Mouse (Mus musculus): ENCODE measurements around the gene Lrp5. TPM values are rescaled to one million over a fixed set of nuclear protein-coding genes. Genes with fewer than 3 reads are reported as not detected.

The Lrp5 gene
- polyA plus RNA-seq, 1 experiment, result 0.41 TPM

DNA sequence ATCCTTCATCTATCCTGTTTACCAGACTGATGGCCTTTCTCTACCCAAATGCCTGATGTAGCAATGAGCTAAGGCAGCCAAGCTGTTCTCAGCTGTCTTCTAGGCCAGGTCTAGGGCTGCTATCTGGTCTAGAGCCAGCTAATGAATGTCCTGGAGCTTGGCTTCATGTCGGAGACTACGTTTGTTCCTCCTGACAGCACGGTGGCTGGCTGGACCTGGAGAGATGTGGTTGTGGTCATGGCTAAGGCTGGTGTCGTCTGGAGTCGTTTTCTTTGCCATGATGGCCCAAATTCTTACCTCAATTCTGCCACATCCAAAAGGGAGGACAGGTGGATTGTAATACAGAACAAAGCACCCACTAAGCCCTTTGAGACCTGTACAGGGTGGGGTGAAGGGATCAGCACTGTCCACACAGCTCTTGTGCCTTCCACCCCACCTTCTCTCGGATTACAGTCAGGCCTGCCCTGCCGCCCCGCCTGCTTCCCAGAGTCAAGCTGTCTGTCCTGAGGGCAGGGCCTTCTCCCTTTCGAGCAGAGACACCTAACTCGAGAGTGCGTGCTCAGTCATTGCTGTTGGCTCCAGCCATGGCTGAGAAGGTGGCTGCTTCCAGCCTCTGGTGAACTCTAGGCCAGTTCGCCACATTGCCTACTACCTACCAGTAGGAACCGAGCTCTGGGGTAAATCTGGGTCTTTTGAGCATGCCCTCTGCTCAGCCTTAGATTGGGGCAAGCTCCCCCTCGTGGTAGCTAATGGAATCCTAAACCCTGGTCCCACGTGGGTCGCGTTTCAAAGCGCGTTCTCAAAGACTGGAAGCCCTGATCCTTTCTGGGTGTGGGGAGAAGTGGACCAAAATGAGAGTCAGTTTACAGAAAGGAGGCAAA, 32.4 kb upstream of the Lrp5 start:
- Histone ChIP-seq H3K9me3 (ENCODE audit: control insufficient read depth, low read length) (peaks cover 3% of the 10 kb centered on the region; the same call in 1 of the 2 replicates), H3K4me1 (ENCODE audit: control insufficient read depth) (peaks cover 15% of the 10 kb centered on the region), H3K36me3 (ENCODE audit: control insufficient read depth) (peaks cover 46% of the 10 kb centered on the region), H3K4me3 (replicated peaks) (peak overlapping the region; percentile 60), H3K27me3 (ENCODE audit: control insufficient read depth) (no peaks in the 10 kb centered on the region)
- TF ChIP-seq TAL1 (IDR thresholded peaks at IDR 0.05; ENCODE audit: low read length) (no peak), GATA1 (IDR thresholded peaks at IDR 0.05; ENCODE audit: low read length) (no peak)

- peaks cover 66% of the 10 kb centered on the region for H3K36me3 ChIP-seq (ENCODE audit: control insufficient read depth)
- peaks cover 29% of the 10 kb centered on the region for H3K4me1 ChIP-seq (ENCODE audit: control insufficient read depth)
- TF ChIP-seq GATA1 (IDR thresholded peaks at IDR 0.05; ENCODE audit: low read length), result no peak
- no peak for TF ChIP-seq TAL1 (IDR thresholded peaks at IDR 0.05; ENCODE audit: low read length)
- no peak overlapping the region for H3K4me3 ChIP-seq (replicated peaks)
- no peaks in the 10 kb centered on the region for H3K27me3 ChIP-seq (ENCODE audit: control insufficient read depth)
- H3K9me3 ChIP-seq (ENCODE audit: control insufficient read depth, low read length), result no peaks in the 10 kb centered on the region
These were observed 28.0 kb upstream of the Lrp5 start for GRCm38 (mm10) chr19:3714381-3714780.

DNA sequence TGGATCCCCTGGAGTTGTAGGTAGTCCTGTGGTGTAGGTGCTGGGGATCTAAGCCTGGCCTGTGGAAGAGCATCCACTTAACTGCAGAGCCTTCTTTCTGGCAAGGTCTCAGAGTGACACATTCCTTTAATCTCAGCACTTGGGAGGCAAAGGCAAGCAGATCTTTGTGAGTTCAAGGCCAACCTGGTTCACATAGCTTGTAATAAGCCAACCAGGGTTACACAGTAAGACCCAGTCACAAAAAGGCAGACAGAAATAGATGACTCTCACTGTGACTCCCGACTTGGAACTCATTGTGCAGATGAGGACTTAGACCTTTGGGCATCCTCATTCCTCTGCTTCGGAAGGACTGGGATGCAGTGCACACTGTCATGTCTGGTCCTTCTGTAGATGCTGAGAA, 24.1 kb upstream of the Lrp5 start:
- H3K27me3 ChIP-seq (ENCODE audit: control insufficient read depth), result no peaks in the 10 kb centered on the region
- H3K36me3 ChIP-seq (ENCODE audit: control insufficient read depth), result peaks cover 37% of the 10 kb centered on the region
- H3K9me3 ChIP-seq (ENCODE audit: control insufficient read depth, low read length), result no peaks in the 10 kb centered on the region
- peaks cover 45% of the 10 kb centered on the region for H3K4me1 ChIP-seq (ENCODE audit: control insufficient read depth)
- TF ChIP-seq TAL1 (IDR thresholded peaks at IDR 0.05; ENCODE audit: low read length), result no peak
- no peak for TF ChIP-seq GATA1 (IDR thresholded peaks at IDR 0.05; ENCODE audit: low read length)
- H3K4me3 ChIP-seq (replicated peaks), result no peak overlapping the region

DNA sequence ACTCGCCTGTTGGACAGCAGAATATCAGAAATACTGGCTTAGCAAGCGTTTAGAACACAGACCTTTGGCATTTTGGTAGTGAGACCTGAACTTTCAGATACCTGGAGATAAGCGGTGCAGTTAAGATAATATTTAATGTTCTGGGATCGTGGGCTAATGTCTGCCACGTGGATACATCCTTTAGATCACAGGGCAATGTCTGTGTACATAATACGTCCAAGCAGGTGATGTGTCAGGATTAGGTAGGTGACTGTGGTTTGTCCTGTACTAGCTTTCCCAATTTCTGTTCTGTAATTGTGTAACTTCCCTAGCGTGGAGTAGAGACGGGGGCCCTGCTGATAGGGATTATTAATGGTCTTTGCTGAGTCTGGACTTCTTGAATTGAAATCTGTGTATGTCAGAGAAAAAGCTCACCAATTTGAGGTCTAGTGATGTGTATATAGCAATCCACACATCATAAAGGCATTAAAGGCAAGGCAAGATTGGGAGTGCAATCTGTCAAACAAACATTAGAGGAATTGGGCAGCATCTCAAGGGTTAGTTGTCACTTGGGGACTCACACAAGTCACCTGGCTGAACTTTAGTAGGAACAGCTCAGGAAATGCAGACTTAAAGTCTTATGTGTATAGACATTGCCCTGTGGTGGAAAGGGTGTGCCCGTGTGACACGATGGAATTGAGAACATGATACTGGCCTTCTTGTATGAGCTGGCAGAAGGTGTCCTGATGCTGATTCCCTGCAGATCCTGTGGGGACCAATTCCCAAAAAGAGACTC, 22.8 kb upstream of the Lrp5 start:
- Histone ChIP-seq H3K9me3 (ENCODE audit: control insufficient read depth, low read length) (no peaks in the 10 kb centered on the region), H3K4me3 (replicated peaks) (peak overlapping the region; percentile 92), H3K36me3 (ENCODE audit: control insufficient read depth) (peaks cover 25% of the 10 kb centered on the region), H3K4me1 (ENCODE audit: control insufficient read depth) (peaks cover 45% of the 10 kb centered on the region), H3K27me3 (ENCODE audit: control insufficient read depth) (no peaks in the 10 kb centered on the region)
- no peak for TF ChIP-seq GATA1 (IDR thresholded peaks at IDR 0.05; ENCODE audit: low read length)
- TF ChIP-seq TAL1 (IDR thresholded peaks at IDR 0.05; ENCODE audit: low read length), result no peak

GRCm38 (mm10) chr19:3708078-3709012, 22.0 kb upstream of the Lrp5 start, which contains the start of gene 1810055G02Rik:
TSS of gene 1810055G02Rik (plus strand) at chr19:3708293.
- Histone ChIP-seq H3K27me3 (ENCODE audit: control insufficient read depth) (no peaks in the 10 kb centered on the region), H3K4me3 (replicated peaks) (peak within 1 kb of the TSS; percentile 92), H3K9me3 (ENCODE audit: control insufficient read depth, low read length) (no peaks in the 10 kb centered on the region), H3K36me3 (ENCODE audit: control insufficient read depth) (peaks cover 19% of the 10 kb centered on the region), H3K4me1 (ENCODE audit: control insufficient read depth) (peaks cover 40% of the 10 kb centered on the region)
- TF ChIP-seq GATA1 (IDR thresholded peaks at IDR 0.05; ENCODE audit: low read length) (no peak), TAL1 (IDR thresholded peaks at IDR 0.05; ENCODE audit: low read length) (no peak)

DNA sequence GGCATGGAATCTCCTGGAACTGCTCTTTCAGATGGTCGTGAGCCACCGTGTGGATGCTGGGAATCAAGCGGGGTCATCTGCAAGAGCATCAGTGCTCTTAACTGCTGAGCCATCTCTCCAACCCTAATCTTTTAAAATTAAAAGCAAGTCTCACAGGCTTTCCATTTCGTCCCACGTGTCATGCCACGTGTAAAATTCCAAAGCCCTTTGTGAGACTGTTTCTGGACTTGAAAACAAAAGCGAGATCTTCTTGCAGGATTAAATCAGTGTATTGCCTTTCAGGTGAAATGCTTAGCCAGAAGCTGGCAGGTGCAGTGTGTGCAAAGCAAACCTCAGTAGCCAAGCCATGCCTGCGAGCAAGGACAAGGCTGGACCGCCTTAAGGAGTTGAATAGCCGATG, 21.2 kb upstream of the Lrp5 start:
- Histone ChIP-seq H3K4me3 (replicated peaks) (peak overlapping the region; percentile 92), H3K27me3 (ENCODE audit: control insufficient read depth) (no peaks in the 10 kb centered on the region), H3K36me3 (ENCODE audit: control insufficient read depth) (peaks cover 13% of the 10 kb centered on the region), H3K4me1 (ENCODE audit: control insufficient read depth) (peaks cover 37% of the 10 kb centered on the region), H3K9me3 (ENCODE audit: control insufficient read depth, low read length) (no peaks in the 10 kb centered on the region)
- TF ChIP-seq GATA1 (IDR thresholded peaks at IDR 0.05; ENCODE audit: low read length) (no peak), TAL1 (IDR thresholded peaks at IDR 0.05; ENCODE audit: low read length) (no peak)

- Histone ChIP-seq H3K9me3 (ENCODE audit: control insufficient read depth, low read length) (no peaks in the 10 kb centered on the region), H3K36me3 (ENCODE audit: control insufficient read depth) (peaks cover 7% of the 10 kb centered on the region), H3K4me1 (ENCODE audit: control insufficient read depth) (peaks cover 35% of the 10 kb centered on the region), H3K4me3 (replicated peaks) (no peak overlapping the region), H3K27me3 (ENCODE audit: control insufficient read depth) (no peaks in the 10 kb centered on the region)
- TF ChIP-seq GATA1 (IDR thresholded peaks at IDR 0.05; ENCODE audit: low read length) (no peak), TAL1 (IDR thresholded peaks at IDR 0.05; ENCODE audit: low read length) (no peak)
These were observed 19.9 kb upstream of the Lrp5 start for GRCm38 (mm10) chr19:3706258-3706657.

- Histone ChIP-seq H3K36me3 (ENCODE audit: control insufficient read depth) (no peaks in the 10 kb centered on the region), H3K4me1 (ENCODE audit: control insufficient read depth) (peaks cover 8% of the 10 kb centered on the region), H3K27me3 (ENCODE audit: control insufficient read depth) (no peaks in the 10 kb centered on the region), H3K4me3 (replicated peaks) (no peak overlapping the region), H3K9me3 (ENCODE audit: control insufficient read depth, low read length) (no peaks in the 10 kb centered on the region)
- TF ChIP-seq TAL1 (IDR thresholded peaks at IDR 0.05; ENCODE audit: low read length) (no peak), GATA1 (IDR thresholded peaks at IDR 0.05; ENCODE audit: low read length) (no peak)
These were observed 16.1 kb upstream of the Lrp5 start for GRCm38 (mm10) chr19:3702460-3702859.
